Mouse (Mus musculus) telencephalon, adult 2 months (tissue): ENCODE measurements around the gene Rtn4r.

Source experiments
- DNase-seq: peaks from one replicate; pipeline ENCODE4 v3.0.0-alpha.2; 2011; ENCODE audit warnings: low read depth, low spot score

Rtn4r gene

GRCm38 (mm10) chr16:18124626-18125025 is 2.8 kb upstream of the Rtn4r start:
- DNase-seq = no peak

GRCm38 (mm10) chr16:18125131-18125530 is 2.3 kb upstream of the Rtn4r start:
- DNase-seq = no peak

- no peak for DNase-seq
Measured at GRCm38 (mm10) chr16:18126211-18126610, 1.2 kb upstream of the Rtn4r start.

- no peak for DNase-seq
Measured at GRCm38 (mm10) chr16:18127871-18128563, 575 bp downstream of the Rtn4r start.

- no peak for DNase-seq
Measured at GRCm38 (mm10) chr16:18128564-18128935, 1.1 kb downstream of the Rtn4r start.

GRCm38 (mm10) chr16:18129413-18129812 is 2.0 kb downstream of the Rtn4r start:
- DNase-seq = no peak

- no peak for DNase-seq
Measured at GRCm38 (mm10) chr16:18130288-18130687, 2.8 kb downstream of the Rtn4r start.

- DNase-seq = no peak
Measured at GRCm38 (mm10) chr16:18130705-18131104, 3.3 kb downstream of the Rtn4r start.

GRCm38 (mm10) chr16:18131245-18131939 is 4.0 kb downstream of the Rtn4r start:
- no peak for DNase-seq

GRCm38 (mm10) chr16:18132026-18132425 is 4.6 kb downstream of the Rtn4r start:
- DNase-seq = no peak

GRCm38 (mm10) chr16:18132575-18132974 is 5.1 kb downstream of the Rtn4r start:
- no peak for DNase-seq

GRCm38 (mm10) chr16:18133133-18133920 is 5.9 kb downstream of the Rtn4r start:
- no peak for DNase-seq

- no peak for DNase-seq
Measured at GRCm38 (mm10) chr16:18135196-18135595, 7.8 kb downstream of the Rtn4r start.

- DNase-seq = no peak
Measured at GRCm38 (mm10) chr16:18136015-18136414, 8.6 kb downstream of the Rtn4r start.

- peak; percentile 72 for DNase-seq
Measured at GRCm38 (mm10) chr16:18144201-18144600, 16.8 kb downstream of the Rtn4r start.

- no peak for DNase-seq
Measured at GRCm38 (mm10) chr16:18145341-18145867, 18.0 kb downstream of the Rtn4r start.

- no peak for DNase-seq
Measured at GRCm38 (mm10) chr16:18148208-18148876, 20.9 kb downstream of the Rtn4r start.

GRCm38 (mm10) chr16:18149205-18149604 is 21.8 kb downstream of the Rtn4r start:
- DNase-seq = no peak

- DNase-seq = peak; percentile 82
Measured at GRCm38 (mm10) chr16:18152189-18152588, 24.7 kb downstream of the Rtn4r start.

- DNase-seq = peak; percentile 86
Measured at GRCm38 (mm10) chr16:18152769-18153445, 25.5 kb downstream of the Rtn4r start.
